Mouse (Mus musculus) inflammation-experienced regulatory T-cells, adult 6 months (primary cell): ENCODE results near the gene Mrpl17. TPM values are rescaled to one million over a fixed set of nuclear protein-coding genes. Genes with fewer than 3 reads are reported as not detected.
A peak's percentile ranks its signal among the peaks of the same experiment; 100 is the strongest.
"Not testable (repeated sequence)": the region's sequence is repeated elsewhere in the genome, so short reads cannot be mapped to it uniquely, and the experiment has no call there.

Source experiments
- ATAC-seq: one replicate; pipeline ENCODE4 v1.8.0; 2017
- polyA plus RNA-seq, 3 experiments: library from polyadenylated mRNA; unstranded; fragments of 100-300 nt; shearing (Covaris generic); gene quantifications; one replicate each; pipeline ENCODE4 v1.2.1; 2017

Gene Mrpl17
- 100 to 1,000 TPM; 173 to 204 (median 177) TPM for polyA plus RNA-seq

DNA sequence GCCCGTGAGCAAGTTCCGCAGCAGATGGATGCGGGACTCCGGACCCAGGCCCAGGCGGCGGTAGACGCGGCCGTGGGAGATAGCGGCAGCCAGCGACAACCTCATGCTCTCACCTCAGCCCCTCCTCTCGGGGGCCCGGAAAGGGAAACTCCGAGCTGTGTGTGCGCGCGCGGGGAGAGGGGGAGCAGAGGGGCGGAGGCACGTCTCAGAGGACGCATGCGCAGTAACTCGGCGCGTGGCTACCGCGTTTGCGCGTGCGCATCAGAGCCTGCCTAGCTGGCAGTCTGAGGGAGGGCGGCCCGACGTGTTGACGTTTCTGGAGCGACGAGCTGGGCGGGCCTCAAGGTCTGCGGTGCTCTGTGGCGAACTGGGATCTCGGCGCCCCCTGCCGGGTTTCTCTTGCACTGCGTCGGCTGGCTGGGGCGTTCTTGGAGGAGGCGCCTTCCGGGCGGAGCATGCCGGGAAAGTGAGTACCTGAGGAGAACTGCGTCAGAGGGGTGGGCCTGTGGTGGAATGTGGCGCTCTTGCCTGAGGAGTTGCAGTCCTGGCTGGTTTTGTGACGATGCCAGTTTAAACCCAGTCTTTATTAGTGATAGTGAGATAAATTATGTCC lies at the start of gene Mrpl17:
Gene Mrpl17 (minus strand): TSS at position 223 of the 613 bp plus-strand sequence.
- peak; percentile 95 for ATAC-seq

GRCm38 (mm10) chr7:105855718-105856560 lies 45.0 kb upstream of the Mrpl17 start:
- not testable (repeated sequence) for ATAC-seq

GRCm38 (mm10) chr7:105824281-105824680 lies 13.4 kb upstream of the Mrpl17 start:
- ATAC-seq = no peak

GRCm38 (mm10) chr7:105818483-105818882 lies 7.6 kb upstream of the Mrpl17 start:
- ATAC-seq = no peak

GRCm38 (mm10) chr7:105816736-105817135 lies 5.8 kb upstream of the Mrpl17 start:
- ATAC-seq = peak; percentile 74

DNA sequence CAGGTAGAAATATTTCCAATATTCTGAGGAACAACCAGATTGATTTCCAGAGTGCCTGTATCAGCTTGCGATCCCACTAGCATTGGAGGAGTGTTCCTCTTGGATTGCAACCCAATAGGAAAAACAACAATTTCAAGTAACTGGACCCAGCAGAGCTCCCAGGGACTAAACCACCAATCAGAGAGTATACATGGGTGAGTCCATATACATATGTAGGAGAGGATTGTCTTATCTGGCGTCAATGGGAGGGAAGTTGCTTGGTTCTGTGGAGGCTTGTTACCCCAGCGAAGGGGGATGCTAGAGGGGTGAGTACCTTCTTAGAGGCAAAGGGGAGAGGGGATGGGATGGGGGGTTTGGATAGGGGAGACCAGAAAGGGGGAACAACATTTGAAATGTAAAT lies 2.4 kb upstream of the Mrpl17 start:
- ATAC-seq = no peak

DNA sequence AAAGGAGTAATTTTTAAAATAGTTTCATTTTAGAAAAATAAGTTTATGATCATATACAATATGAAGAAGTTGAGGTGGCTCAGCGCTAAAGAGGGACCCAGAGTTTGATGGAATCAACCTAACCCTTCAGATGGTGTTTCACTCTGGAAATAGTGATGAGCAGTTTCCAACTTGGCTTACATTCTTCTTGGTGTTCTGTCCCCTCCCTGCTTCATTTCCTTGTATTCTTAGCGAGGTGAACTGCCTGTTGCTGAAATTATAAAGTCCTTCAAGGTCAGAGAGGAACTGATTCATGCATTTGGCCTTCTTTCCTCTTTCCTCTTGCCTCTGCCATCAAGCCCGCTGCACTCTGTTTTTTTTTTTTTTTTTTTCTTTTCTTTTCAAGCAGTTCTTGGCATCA lies 1.7 kb upstream of the Mrpl17 start:
- ATAC-seq = no peak

DNA sequence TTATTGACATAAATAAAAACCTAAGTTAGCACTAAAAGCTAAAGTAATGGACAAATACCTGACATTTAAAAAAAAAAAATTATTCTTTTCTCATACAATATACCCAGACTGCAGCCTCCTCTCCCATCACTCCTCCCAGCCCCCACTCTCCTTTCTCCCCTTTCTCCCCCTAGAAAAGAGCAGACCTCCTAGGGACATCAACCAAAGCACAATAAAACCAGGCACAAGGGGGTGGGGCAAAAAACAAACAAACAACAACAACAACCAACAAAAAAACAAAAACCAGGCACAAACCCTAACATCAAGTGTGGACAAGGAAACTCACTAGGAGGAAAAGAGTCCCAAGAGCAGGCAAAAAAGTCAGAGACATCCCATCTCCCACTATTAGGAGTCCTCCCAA lies 617 bp upstream of the Mrpl17 start:
- no peak for ATAC-seq

GRCm38 (mm10) chr7:105810280-105810876 lies 521 bp downstream of the Mrpl17 start:
- ATAC-seq = no peak

GRCm38 (mm10) chr7:105809836-105810235 lies 1.1 kb downstream of the Mrpl17 start:
- no peak for ATAC-seq

GRCm38 (mm10) chr7:105808385-105808784 lies 2.5 kb downstream of the Mrpl17 start:
- ATAC-seq = no peak

GRCm38 (mm10) chr7:105806716-105807115 lies 4.2 kb downstream of the Mrpl17 start:
- no peak for ATAC-seq

- no peak for ATAC-seq
Observed at GRCm38 (mm10) chr7:105806125-105806524, 4.8 kb downstream of the Mrpl17 start.

DNA sequence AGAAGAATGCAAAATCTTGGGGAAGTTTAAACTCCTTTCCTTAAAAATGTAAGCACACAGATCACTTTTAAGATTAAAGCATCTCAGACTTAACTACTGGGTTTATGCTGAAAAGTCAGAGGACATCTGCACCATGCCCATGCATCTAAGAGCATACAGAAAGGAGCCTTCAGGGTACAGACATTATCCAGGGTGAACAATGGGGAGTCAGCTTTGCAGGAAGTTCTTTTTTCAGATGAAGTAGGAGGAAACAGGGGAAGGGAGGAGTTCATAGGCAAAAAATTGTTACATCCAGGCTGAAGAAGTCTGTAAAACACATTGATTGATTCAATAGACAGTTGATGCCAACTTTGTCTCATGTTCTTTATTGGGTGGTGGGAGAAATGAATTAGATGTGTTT lies 7.5 kb downstream of the Mrpl17 start:
- no peak for ATAC-seq

DNA sequence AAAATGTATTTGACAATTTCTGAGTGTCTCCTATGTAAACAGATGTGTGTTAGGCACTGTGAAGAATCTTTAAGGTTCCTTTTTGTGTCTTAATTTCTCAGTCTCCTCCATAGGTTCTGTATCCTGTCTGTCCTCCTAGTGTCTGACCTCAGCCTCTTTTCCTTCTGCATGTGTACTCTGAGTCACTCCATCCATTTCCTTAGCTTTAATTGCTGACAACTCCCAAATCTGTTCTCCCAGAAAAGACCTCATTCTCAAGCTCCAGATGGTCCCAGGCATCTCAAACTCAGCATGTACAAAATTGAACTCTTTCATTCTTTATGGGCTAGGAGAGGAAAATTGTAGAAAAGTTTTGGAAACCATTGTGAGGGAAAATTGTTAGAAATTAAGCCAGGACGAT lies 8.1 kb downstream of the Mrpl17 start:
- ATAC-seq = no peak

DNA sequence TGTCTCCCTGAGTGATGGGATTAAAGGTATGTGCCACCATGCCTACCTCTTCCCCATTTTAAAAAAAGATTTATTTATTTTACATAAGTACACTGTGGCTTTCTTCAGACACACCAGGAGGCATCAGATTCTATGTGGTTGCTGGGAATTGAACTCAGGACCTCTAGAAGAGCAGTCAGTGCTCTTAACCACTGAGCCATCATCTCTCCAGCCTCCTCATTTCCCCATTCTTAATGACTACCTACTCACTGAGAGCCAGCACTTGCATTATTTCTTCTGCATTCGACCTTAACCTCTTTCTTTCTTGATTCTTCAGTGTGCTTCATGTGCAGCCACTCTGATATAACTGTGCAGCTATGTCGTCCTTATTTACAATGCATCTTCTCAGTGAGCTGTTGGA lies 8.6 kb downstream of the Mrpl17 start:
- no peak for ATAC-seq

DNA sequence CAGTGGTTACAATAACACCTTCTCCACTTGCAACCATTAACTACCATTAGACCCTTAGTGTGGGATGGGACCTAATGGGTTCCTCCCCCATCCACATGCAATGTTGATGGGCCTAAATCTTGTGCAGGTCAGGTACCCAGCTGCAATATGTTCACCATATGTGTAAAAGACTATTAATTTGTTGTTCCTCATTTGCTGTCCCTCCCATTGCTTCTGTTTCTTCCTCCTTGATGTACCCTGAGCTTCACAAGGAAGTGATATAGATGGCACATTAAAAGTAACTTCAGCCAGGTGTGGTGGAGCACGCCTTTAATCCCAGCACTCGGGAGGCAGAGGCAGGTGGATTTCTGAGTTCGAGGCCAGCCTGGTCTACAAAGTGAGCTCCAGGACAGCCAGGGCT lies 13.9 kb downstream of the Mrpl17 start:
- ATAC-seq = no peak

DNA sequence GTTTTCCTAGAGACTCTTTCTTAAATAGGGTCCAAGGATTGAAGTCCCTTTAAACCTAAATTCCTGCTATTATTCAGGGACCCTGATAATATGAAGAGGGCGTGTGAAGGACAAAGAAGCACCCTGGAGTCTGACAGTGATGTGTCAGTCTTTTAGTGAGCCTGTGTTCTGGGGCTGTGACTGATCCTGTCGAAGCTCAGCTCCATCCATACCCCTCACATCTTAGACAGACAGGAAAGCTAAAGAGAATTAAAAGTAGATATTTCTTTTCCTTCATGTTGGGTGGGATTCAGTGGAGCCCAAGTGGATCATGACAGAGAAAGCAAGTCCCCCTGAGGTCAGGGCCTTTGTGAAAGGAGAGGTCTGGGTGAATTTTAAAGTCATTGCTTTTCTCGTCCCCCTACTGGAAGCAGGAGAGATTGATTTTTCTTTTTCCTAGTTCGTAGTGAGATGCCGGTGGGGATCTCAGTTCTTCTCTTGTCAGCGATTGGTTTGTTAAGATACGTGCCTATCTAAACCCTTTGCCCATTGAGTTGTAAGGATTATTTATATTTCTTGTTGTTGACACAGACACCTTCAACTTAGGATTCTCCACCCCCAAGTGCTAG lies 15.0 kb downstream of the Mrpl17 start:
- no peak for ATAC-seq

- ATAC-seq = no peak
Observed at GRCm38 (mm10) chr7:105793701-105794100, 17.2 kb downstream of the Mrpl17 start.

GRCm38 (mm10) chr7:105791147-105791546 lies 19.8 kb downstream of the Mrpl17 start:
- no peak for ATAC-seq

DNA sequence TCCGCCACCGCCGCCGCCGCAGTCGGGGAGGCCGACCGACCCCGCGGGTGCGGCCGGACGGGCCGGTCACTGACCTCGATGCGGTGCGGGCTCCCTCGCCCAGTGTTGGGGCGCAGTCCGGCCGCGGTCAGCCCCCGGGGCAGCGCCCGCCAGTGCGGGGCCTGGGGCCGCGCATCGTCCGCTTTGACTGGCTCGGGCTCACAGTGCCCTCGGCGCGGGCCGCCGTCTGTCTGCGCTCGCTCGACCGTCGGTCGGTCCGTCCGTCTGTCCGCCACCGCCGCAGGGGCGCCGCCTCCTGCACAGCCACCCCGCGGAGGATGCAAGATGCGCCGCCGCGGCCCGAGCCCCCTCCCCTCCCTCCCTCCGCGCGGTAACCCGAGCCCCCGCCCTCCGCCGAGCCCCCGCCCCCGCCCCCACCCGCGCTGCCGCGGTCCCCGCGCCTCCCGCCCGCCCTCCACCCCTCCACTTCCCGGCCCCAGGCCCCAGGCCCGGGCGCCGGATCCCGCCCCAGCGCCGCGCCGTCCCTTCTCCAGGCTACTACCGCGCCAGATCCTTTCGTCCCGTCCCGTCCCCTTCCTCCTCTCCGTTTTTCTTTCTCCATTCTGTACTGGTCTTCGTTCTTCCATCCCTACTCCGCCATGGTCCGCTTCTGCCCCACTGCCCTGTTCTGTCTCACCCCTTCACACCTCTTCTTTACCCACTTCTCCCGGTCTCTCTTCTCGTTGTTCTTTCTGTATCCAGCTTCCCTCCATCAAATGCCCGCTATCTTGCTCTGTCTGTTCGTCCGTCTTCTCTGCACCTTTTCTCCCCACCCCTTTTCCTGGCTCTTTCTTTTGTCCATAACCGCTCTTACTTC lies 23.4 kb downstream of the Mrpl17 start, which contains the start of gene Dchs1:
Gene Dchs1 (minus strand): TSS at position 370 of the 856 bp plus-strand sequence.
- ATAC-seq = peak; percentile 37
